Mouse (Mus musculus) heart, adult 2 months (tissue): ENCODE measurements at regions not wholly inside any gene's neighbourhood (a gene's known extent, or its start where the extent isn't known, plus 50 kb on each side); places are given as distances from the start of the nearest gene placed in this dataset.

Experiments used
- CTCF ChIP-seq: fragments of 200-600 bp; IDR thresholded peaks from 2 replicates; pipeline ENCODE4 v1.8.1; 2022; ENCODE audit warnings: antibody characterized with exemption, mild to moderate bottlenecking, moderate library complexity
- EP300 ChIP-seq: fragments of 200-500 bp; IDR thresholded peaks from 2 replicates; pipeline ENCODE4 v1.6.1; 2011; ENCODE audit warnings: low read depth, low read length, control low read depth; ENCODE audit not compliant: insufficient read depth

- no peak for TF ChIP-seq EP300
- no peak for TF ChIP-seq CTCF
Observed at GRCm38 (mm10) chr12:15216180-15216579, 600.5 kb downstream of the Trib2 start.
